Mouse (Mus musculus) CH12.LX (cell line): Measurements from ENCODE around the gene Stard13. TPM values are rescaled to one million over a fixed set of nuclear protein-coding genes. Genes with fewer than 3 reads are reported as not detected.

Experiments
- DNase-seq: peaks from one replicate; pipeline ENCODE4 v3.0.0-alpha.2; 2013; ENCODE audit errors: extremely low read depth
- H3K27ac ChIP-seq: 2 replicates; pipeline ENCODE4 v1.5.1; 2012; ENCODE audit warnings: low read depth, mild to moderate bottlenecking, control low read depth, moderate library complexity; ENCODE audit not compliant: insufficient read depth
- H3K27me3 ChIP-seq: replicated peaks from 2 replicates; pipeline ENCODE3; 2012; ENCODE audit warnings: inconsistent platforms
- H3K36me3 ChIP-seq, 2 experiments: replicated peaks in 1 of 2; 2 replicates each; pipeline versions ENCODE3 to v1.6.1; 2012; ENCODE audit warnings: inconsistent platforms in 1 of 2, low read length in 1 of 2, mild to moderate bottlenecking in 1 of 2, mixed read lengths in 1 of 2, moderate library complexity in 1 of 2; ENCODE audit not compliant: control insufficient read depth in 1 of 2, insufficient read depth in 1 of 2
- H3K4me1 ChIP-seq, 2 experiments: 2 replicates each; pipeline ENCODE4 v1.6.1; 2012; ENCODE audit warnings: inconsistent platforms in 1 of 2, moderate library complexity in 1 of 2; ENCODE audit not compliant: insufficient read depth in 2 of 2, control insufficient read depth in 1 of 2
- H3K4me2 ChIP-seq: 2 replicates; pipeline ENCODE4 v1.6.1; 2012; ENCODE audit warnings: low read depth, mild to moderate bottlenecking, control low read depth; ENCODE audit not compliant: poor library complexity, insufficient read depth, severe bottlenecking
- H3K4me3 ChIP-seq, 3 experiments: fragments of 150-350 bp in 1 of 3; sonication (generic) in 1 of 3; replicated peaks in 1 of 3; 2 replicates each; pipeline versions ENCODE3 to v1.5.1; 2011 to 2012; ENCODE audit warnings: low read depth in 2 of 3, low read length in 2 of 3, mild to moderate bottlenecking in 2 of 3, moderate library complexity in 2 of 3, control low read depth in 1 of 3, improper control_type of control experiment in 1 of 3, inconsistent platforms in 1 of 3, mixed read lengths in 1 of 3; ENCODE audit not compliant: poor library complexity in 1 of 3
- H3K79me2 ChIP-seq: replicated peaks from 2 replicates; pipeline ENCODE4 v1.6.1; 2012; ENCODE audit warnings: mild to moderate bottlenecking, moderate library complexity; ENCODE audit not compliant: control insufficient read depth, poor library complexity, insufficient read depth, severe bottlenecking; ENCODE audit errors: extremely low read depth
- H3K9ac ChIP-seq: 2 replicates; pipeline ENCODE4 v1.6.1; 2012; ENCODE audit warnings: low read depth, mild to moderate bottlenecking, control low read depth, moderate library complexity; ENCODE audit not compliant: insufficient read depth
- H3K9me3 ChIP-seq: replicated peaks from 2 replicates; pipeline ENCODE3; 2012; ENCODE audit warnings: low read length, inconsistent platforms, mixed read lengths
- CHD1 ChIP-seq: IDR thresholded peaks from 2 replicates; pipeline ENCODE4 v1.6.1; 2012; ENCODE audit warnings: low read depth, low read length, improper control_type of control experiment, inconsistent platforms
- CHD2 ChIP-seq: IDR thresholded peaks from 2 replicates; pipeline ENCODE4 v1.6.1; 2011; ENCODE audit warnings: low read length, improper control_type of control experiment
- ELF1 ChIP-seq: IDR thresholded peaks from 2 replicates; pipeline ENCODE4 v1.6.1; 2014; ENCODE audit warnings: low read depth, mild to moderate bottlenecking, inconsistent platforms, low read length, improper control_type of control experiment
- ETS1 ChIP-seq: conservative IDR thresholded peaks from 2 replicates; pipeline ENCODE4 v1.6.1; 2012; ENCODE audit warnings: low read depth, mild to moderate bottlenecking, inconsistent platforms, low read length, improper control_type of control experiment, moderate library complexity
- GABPA ChIP-seq: IDR thresholded peaks from 2 replicates; pipeline ENCODE4 v1.6.1; 2012; ENCODE audit warnings: low read depth, low read length, improper control_type of control experiment, inconsistent platforms; ENCODE audit not compliant: insufficient replicate concordance
- JUN ChIP-seq: IDR thresholded peaks from 2 replicates; pipeline ENCODE4 v1.6.1; 2011; ENCODE audit warnings: low read depth, mild to moderate bottlenecking, low read length, improper control_type of control experiment, moderate library complexity; ENCODE audit not compliant: insufficient read depth
- JUND ChIP-seq: conservative IDR thresholded peaks from 2 replicates; pipeline ENCODE4 v1.6.1; 2011; ENCODE audit warnings: low read depth, low read length, improper control_type of control experiment
- MAZ ChIP-seq: IDR thresholded peaks from 2 replicates; pipeline ENCODE4 v1.6.1; 2012; ENCODE audit warnings: low read depth, mild to moderate bottlenecking, inconsistent platforms, low read length, improper control_type of control experiment, moderate library complexity
- MXI1 ChIP-seq: IDR thresholded peaks from 2 replicates; pipeline ENCODE4 v1.6.1; 2011; ENCODE audit warnings: mild to moderate bottlenecking, low read depth, low read length, improper control_type of control experiment
- NRF1 ChIP-seq: IDR thresholded peaks from 2 replicates; pipeline ENCODE4 v1.6.1; 2014; ENCODE audit warnings: low read depth, mild to moderate bottlenecking, inconsistent platforms, low read length, improper control_type of control experiment, moderate library complexity
- PAX5 ChIP-seq: IDR thresholded peaks from 2 replicates; pipeline ENCODE4 v1.6.1; 2012; ENCODE audit warnings: low read length, inconsistent platforms, mixed read lengths
- POLR2AphosphoS2 ChIP-seq: IDR thresholded peaks from 2 replicates; pipeline ENCODE4 v1.6.1; 2011; ENCODE audit warnings: low read depth, low read length, improper control_type of control experiment
- RAD21 ChIP-seq: IDR thresholded peaks from 2 replicates; pipeline ENCODE4 v1.6.1; 2011; ENCODE audit warnings: low read depth, mild to moderate bottlenecking, low read length, improper control_type of control experiment, moderate library complexity
- TBP ChIP-seq: conservative IDR thresholded peaks from 2 replicates; pipeline ENCODE4 v1.6.1; 2011; ENCODE audit warnings: low read depth, low read length, improper control_type of control experiment
- TCF12 ChIP-seq: IDR thresholded peaks from 2 replicates; pipeline ENCODE4 v1.6.1; 2014; ENCODE audit warnings: low read depth, mild to moderate bottlenecking, inconsistent platforms, low read length, improper control_type of control experiment
- ZKSCAN1 ChIP-seq: IDR thresholded peaks from 2 replicates; pipeline ENCODE4 v1.6.1; 2012; ENCODE audit warnings: low read depth, inconsistent platforms, low read length, improper control_type of control experiment, borderline replicate concordance
- ZMIZ1 ChIP-seq: IDR thresholded peaks from 2 replicates; pipeline ENCODE4 v1.6.1; 2012; ENCODE audit warnings: low read depth, mild to moderate bottlenecking, inconsistent platforms, low read length, improper control_type of control experiment
- dilution Hi-C: fragments of 300-500 bp; cut with MboI; formaldehyde crosslinking; loops from 2 replicates; pipeline ENCODE4 v1.14.3; 2020; ENCODE audit warnings: low sequenced_read_pairs; ENCODE audit not compliant: extremely low pct_unique_long_range_greater_than_20kb, extremely low pct_ligation_motif_present
- in situ Hi-C: fragments of 300-500 bp; cut with MboI; formaldehyde crosslinking; loops from 3 replicates; pipeline ENCODE4 v1.14.3; 2019; ENCODE audit warnings: low sequenced_read_pairs, low pct_ligation_motif_present, low pct_unique_long_range_greater_than_20kb, mixed read lengths
- polyA plus RNA-seq: library from polyadenylated mRNA; unstranded; fragments of >175 nt; gene quantifications from 2 replicates; pipeline ENCODE4 v1.2.1, GENCODE M21; 2012; ENCODE audit warnings: low read depth; ENCODE audit not compliant: insufficient read length
- total RNA-seq, 2 experiments: library from RNA; depleted of rRNA; stranded (reverse); fragments of 300-350 nt in 1 of 2; fragments of >200 nt in 1 of 2; gene quantifications; 2 replicates each; pipeline ENCODE4 v1.2.3; 2012 to 2014

Gene Stard13
- total RNA-seq (2012; rRNA removed), result 104 and 154 TPM in 2 replicates
- 59.9 and 73.6 TPM in 2 replicates for total RNA-seq (2014; rRNA removed)
- polyA plus RNA-seq, result 33.5 and 34.9 TPM in 2 replicates

- DNase-seq, result no peak
- no peaks in the 10 kb centered on the region for H3K27me3 ChIP-seq
- H3K9me3 ChIP-seq, result no peaks in the 10 kb centered on the region
- H3K79me2 ChIP-seq, result no peaks in the 10 kb centered on the region
- dilution Hi-C loops (no loop called here), in situ Hi-C loops (no loop called here)
- no peak within 1 kb of the TSS for H3K27ac ChIP-seq
- H3K36me3 ChIP-seq, result no peaks in the 10 kb centered on the region
- no peak within 1 kb of the TSS for H3K4me2 ChIP-seq
- H3K4me1 ChIP-seq, result no peaks in the 10 kb centered on the region
- TF ChIP-seq ELF1, result no peak
- TF ChIP-seq JUND, result no peak
- no peak for TF ChIP-seq CHD1
- no peak for TF ChIP-seq TBP
- TF ChIP-seq ZKSCAN1, result no peak
- no peak for TF ChIP-seq PAX5
- TF ChIP-seq POLR2AphosphoS2, result no peak
- TF ChIP-seq NRF1, result no peak
- no peak within 1 kb of the TSS for H3K9ac ChIP-seq
- no peak within 1 kb of the TSS for H3K4me3 ChIP-seq
Observed at GRCm38 (mm10) chr5:151233400-151234031, at the start of gene Stard13. Stard13 (minus strand) TSS chr5:151233836.

- Histone ChIP-seq H3K4me3 (no peak overlapping the region), H3K4me2 (no peak overlapping the region), H3K9ac (no peak overlapping the region), H3K27me3 (no peaks in the 10 kb centered on the region), H3K4me1 (no peaks in the 10 kb centered on the region), H3K79me2 (no peaks in the 10 kb centered on the region), H3K27ac (no peak overlapping the region), H3K36me3 (no peaks in the 10 kb centered on the region), H3K9me3 (peaks cover 2% of the 10 kb centered on the region)
- TF ChIP-seq MXI1 (no peak), TBP (no peak), TCF12 (no peak)
- dilution Hi-C loops (no loop called here), in situ Hi-C loops (no loop called here)
- no peak for DNase-seq
Observed at GRCm38 (mm10) chr5:151279531-151279930, 45.9 kb upstream of the Stard13 start.

- Histone ChIP-seq H3K36me3 (no peaks in the 10 kb centered on the region), H3K9me3 (peaks cover 2% of the 10 kb centered on the region), H3K4me1 (peaks cover 0 to under 1% of the 10 kb centered on the region in 2 experiments; a peak in 1 of 4 replicates), H3K27me3 (no peaks in the 10 kb centered on the region), H3K4me2 (no peak overlapping the region), H3K27ac (no peak overlapping the region), H3K79me2 (no peaks in the 10 kb centered on the region), H3K4me3 (no peak overlapping the region), H3K9ac (no peak overlapping the region)
- in situ Hi-C loops, result no loop called here
- dilution Hi-C loops, result no loop called here
- no peak for DNase-seq
- no peak for TF ChIP-seq NRF1
- TF ChIP-seq MAZ, result no peak
- TF ChIP-seq JUN, result no peak
- no peak for TF ChIP-seq MXI1
- TF ChIP-seq RAD21, result no peak
- TF ChIP-seq ZMIZ1, result no peak
- TF ChIP-seq TCF12, result no peak
- TF ChIP-seq CHD2, result no peak
- no peak for TF ChIP-seq GABPA
- no peak for TF ChIP-seq ETS1
Observed at GRCm38 (mm10) chr5:151277927-151278326, 44.3 kb upstream of the Stard13 start.
